Mouse (Mus musculus): ENCODE results near the gene Kcnq5.

The Kcnq5 gene

GRCm38 (mm10) chr1:21961251-21962082 is at the start of gene Kcnq5:
TSS of gene Kcnq5 (minus strand) at chr1:21961942.
- no peak for DNase-seq (ENCODE audit: low read depth, low spot score)

- no peak for DNase-seq (ENCODE audit: low read depth, low spot score)
These were observed 18.0 kb upstream of the Kcnq5 start for GRCm38 (mm10) chr1:21979755-21980154.

- no peak for DNase-seq (ENCODE audit: low read depth, low spot score)
These were observed 17.6 kb upstream of the Kcnq5 start for GRCm38 (mm10) chr1:21979292-21979691.

GRCm38 (mm10) chr1:21974040-21974439 is 12.3 kb upstream of the Kcnq5 start:
- DNase-seq (ENCODE audit: low read depth, low spot score) = no peak

- no peak for DNase-seq (ENCODE audit: low read depth, low spot score)
These were observed 5.4 kb upstream of the Kcnq5 start for GRCm38 (mm10) chr1:21967139-21967538.

- DNase-seq (ENCODE audit: low read depth, low spot score) = no peak
These were observed 1.4 kb upstream of the Kcnq5 start for GRCm38 (mm10) chr1:21962896-21963864.

GRCm38 (mm10) chr1:21962083-21962471 is 335 bp upstream of the Kcnq5 start:
- DNase-seq (ENCODE audit: low read depth, low spot score) = no peak

- no peak for DNase-seq (ENCODE audit: low read depth, low spot score)
These were observed 1.1 kb downstream of the Kcnq5 start for GRCm38 (mm10) chr1:21960421-21961250.

GRCm38 (mm10) chr1:21959648-21960285 is 2.0 kb downstream of the Kcnq5 start:
- no peak for DNase-seq (ENCODE audit: low read depth, low spot score)

- no peak for DNase-seq (ENCODE audit: low read depth, low spot score)
These were observed 3.7 kb downstream of the Kcnq5 start for GRCm38 (mm10) chr1:21958013-21958412.

GRCm38 (mm10) chr1:21940831-21941230 is 20.9 kb downstream of the Kcnq5 start:
- no peak for DNase-seq (ENCODE audit: low read depth, low spot score)

GRCm38 (mm10) chr1:21927182-21927581 is 34.6 kb downstream of the Kcnq5 start:
- no peak for DNase-seq (ENCODE audit: low read depth, low spot score)

GRCm38 (mm10) chr1:21923293-21923642 is 38.5 kb downstream of the Kcnq5 start:
- DNase-seq (ENCODE audit: low read depth, low spot score) = no peak

- no peak for DNase-seq (ENCODE audit: low read depth, low spot score)
These were observed 39.0 kb downstream of the Kcnq5 start for GRCm38 (mm10) chr1:21922578-21923292.

- no peak for DNase-seq (ENCODE audit: low read depth, low spot score)
These were observed 42.5 kb downstream of the Kcnq5 start for GRCm38 (mm10) chr1:21919276-21919675.

- DNase-seq (ENCODE audit: low read depth, low spot score) = no peak
These were observed 65.5 kb downstream of the Kcnq5 start for GRCm38 (mm10) chr1:21896067-21896719.

- no peak for DNase-seq (ENCODE audit: low read depth, low spot score)
These were observed 78.0 kb downstream of the Kcnq5 start for GRCm38 (mm10) chr1:21883747-21884146.

- DNase-seq (ENCODE audit: low read depth, low spot score) = no peak
These were observed 90.9 kb downstream of the Kcnq5 start for GRCm38 (mm10) chr1:21870889-21871288.

GRCm38 (mm10) chr1:21868484-21868883 is 93.3 kb downstream of the Kcnq5 start:
- DNase-seq (ENCODE audit: low read depth, low spot score) = no peak

- no peak for DNase-seq (ENCODE audit: low read depth, low spot score)
These were observed 105.3 kb downstream of the Kcnq5 start for GRCm38 (mm10) chr1:21856399-21856798.

All from c-Kit-negative CD71-positive TER-119-positive erythroid progenitor cells, embryonic 14.5 days (primary cell).